Mouse (Mus musculus) neural tube, embryonic 10.5 days (tissue): ENCODE measurements around the gene Magt1.
"Not testable (repeated sequence)": the region's sequence is repeated elsewhere in the genome, so short reads cannot be mapped to it uniquely, and the experiment has no call there.

Source experiments
- DNase-seq: peaks from one replicate; pipeline ENCODE4 v3.0.0-alpha.2; 2017; ENCODE audit warnings: low spot score; ENCODE audit errors: extremely low spot score

Gene Magt1

GRCm38 (mm10) chrX:105953999-105954398 is 57.7 kb downstream of the Magt1 start:
- no peak for DNase-seq

GRCm38 (mm10) chrX:105946357-105946756 is 65.3 kb downstream of the Magt1 start:
- DNase-seq: no peak

GRCm38 (mm10) chrX:105939245-105939644 is 72.5 kb downstream of the Magt1 start:
- no peak for DNase-seq

GRCm38 (mm10) chrX:105937736-105938135 is 74.0 kb downstream of the Magt1 start:
- DNase-seq: no peak

- no peak for DNase-seq
These were observed 77.4 kb downstream of the Magt1 start for GRCm38 (mm10) chrX:105934341-105934740.

- DNase-seq: no peak
These were observed 82.1 kb downstream of the Magt1 start for GRCm38 (mm10) chrX:105929478-105930038.

GRCm38 (mm10) chrX:105928861-105929477 is 82.7 kb downstream of the Magt1 start, which contains the start of gene Atrx:
Atrx (minus strand) TSS chrX:105929403.
- peak; percentile 67 for DNase-seq

GRCm38 (mm10) chrX:105927941-105928860 is 83.5 kb downstream of the Magt1 start:
- peak; percentile 55 for DNase-seq

- DNase-seq: no peak
These were observed 85.5 kb downstream of the Magt1 start for GRCm38 (mm10) chrX:105926121-105926735.

- no peak for DNase-seq
These were observed 87.2 kb downstream of the Magt1 start for GRCm38 (mm10) chrX:105924326-105925070.

- DNase-seq: no peak
These were observed 87.8 kb downstream of the Magt1 start for GRCm38 (mm10) chrX:105923896-105924295.

GRCm38 (mm10) chrX:105922986-105923385 is 88.7 kb downstream of the Magt1 start:
- not testable (repeated sequence) for DNase-seq

GRCm38 (mm10) chrX:105921421-105921820 is 90.3 kb downstream of the Magt1 start:
- no peak for DNase-seq
